Mouse (Mus musculus): Measurements from ENCODE around the gene Cul3. TPM values are rescaled to one million over a fixed set of nuclear protein-coding genes. Genes with fewer than 3 reads are reported as not detected.

Cul3 gene
- polyA plus RNA-seq, 1 experiment from 2014 or later, result 59.3 TPM

- peak; percentile 35 for DNase-seq
- H3K27me3 ChIP-seq (ENCODE audit: insufficient read depth, low read length), result no peaks in the 10 kb centered on the region
- H3K4me2 ChIP-seq, result no peak overlapping the region
- H3K4me3 ChIP-seq (ENCODE audit: low read depth, low read length), result no peak overlapping the region
- no peak for ATAC-seq (ENCODE audit: insufficient read depth)
- peak; percentile 38 for TF ChIP-seq CTCF (IDR thresholded peaks at IDR 0.05; ENCODE audit: low read depth)
- no peaks in the 10 kb centered on the region for H3K36me3 ChIP-seq (ENCODE audit: insufficient read depth)
- WGBS, result 60% methylated on average over 3 of the region's 3 CpGs
- H3K27ac ChIP-seq (ENCODE audit: low read depth), result no peak overlapping the region
- no peak overlapping the region for H3K9ac ChIP-seq
- H3K9me3 ChIP-seq (ENCODE audit: low read depth, low read length), result no peaks in the 10 kb centered on the region
- no peaks in the 10 kb centered on the region for H3K4me1 ChIP-seq (ENCODE audit: insufficient read depth)
Measured at GRCm38 (mm10) chr1:80244123-80244522, 96.2 kb downstream of the Cul3 start.

- H3K4me2 ChIP-seq, result no peak overlapping the region
- no peaks in the 10 kb centered on the region for H3K4me1 ChIP-seq (ENCODE audit: insufficient read depth)
- H3K27ac ChIP-seq (ENCODE audit: low read depth), result no peak overlapping the region
- H3K9me3 ChIP-seq (ENCODE audit: low read depth, low read length), result no peaks in the 10 kb centered on the region
- no peaks in the 10 kb centered on the region for H3K36me3 ChIP-seq (ENCODE audit: insufficient read depth)
- ATAC-seq (ENCODE audit: insufficient read depth) (no peak), DNase-seq (no peak)
- WGBS, result 88% methylated on average over 6 of the region's 6 CpGs
- TF ChIP-seq CTCF (IDR thresholded peaks at IDR 0.05; ENCODE audit: low read depth), result no peak
- no peaks in the 10 kb centered on the region for H3K27me3 ChIP-seq (ENCODE audit: insufficient read depth, low read length)
- H3K9ac ChIP-seq, result no peak overlapping the region
- no peak overlapping the region for H3K4me3 ChIP-seq (ENCODE audit: low read depth, low read length)
Measured at GRCm38 (mm10) chr1:80241579-80241978, 98.7 kb downstream of the Cul3 start.

GRCm38 (mm10) chr1:80240017-80240660 is 100.1 kb downstream of the Cul3 start:
- no peaks in the 10 kb centered on the region for H3K36me3 ChIP-seq (ENCODE audit: insufficient read depth)
- 41% methylated on average over 12 of the region's 12 CpGs for WGBS
- H3K9me3 ChIP-seq (ENCODE audit: low read depth, low read length), result no peaks in the 10 kb centered on the region
- DNase-seq (no peak), ATAC-seq (ENCODE audit: insufficient read depth) (no peak)
- no peak overlapping the region for H3K9ac ChIP-seq
- H3K27me3 ChIP-seq (ENCODE audit: insufficient read depth, low read length), result no peaks in the 10 kb centered on the region
- TF ChIP-seq CTCF (IDR thresholded peaks at IDR 0.05; ENCODE audit: low read depth), result no peak
- H3K4me1 ChIP-seq (ENCODE audit: insufficient read depth), result no peaks in the 10 kb centered on the region
- no peak overlapping the region for H3K4me3 ChIP-seq (ENCODE audit: low read depth, low read length)
- H3K4me2 ChIP-seq, result no peak overlapping the region
- no peak overlapping the region for H3K27ac ChIP-seq (ENCODE audit: low read depth)

GRCm38 (mm10) chr1:80239481-80239880 is 100.8 kb downstream of the Cul3 start:
- 68% methylated on average over 11 of the region's 11 CpGs for WGBS
- H3K9me3 ChIP-seq (ENCODE audit: low read depth, low read length), result no peaks in the 10 kb centered on the region
- H3K4me2 ChIP-seq, result no peak overlapping the region
- no peak for DNase-seq
- H3K9ac ChIP-seq, result no peak overlapping the region
- no peaks in the 10 kb centered on the region for H3K27me3 ChIP-seq (ENCODE audit: insufficient read depth, low read length)
- no peak overlapping the region for H3K4me3 ChIP-seq (ENCODE audit: low read depth, low read length)
- no peak for ATAC-seq (ENCODE audit: insufficient read depth)
- H3K36me3 ChIP-seq (ENCODE audit: insufficient read depth), result no peaks in the 10 kb centered on the region
- H3K4me1 ChIP-seq (ENCODE audit: insufficient read depth), result no peaks in the 10 kb centered on the region
- H3K27ac ChIP-seq (ENCODE audit: low read depth), result no peak overlapping the region
- TF ChIP-seq CTCF (IDR thresholded peaks at IDR 0.05; ENCODE audit: low read depth), result no peak

- Histone ChIP-seq H3K27ac (ENCODE audit: low read depth) (no peak overlapping the region), H3K4me1 (ENCODE audit: insufficient read depth) (no peaks in the 10 kb centered on the region), H3K9me3 (ENCODE audit: low read depth, low read length) (no peaks in the 10 kb centered on the region), H3K4me3 (ENCODE audit: low read depth, low read length) (no peak overlapping the region), H3K4me2 (no peak overlapping the region), H3K27me3 (ENCODE audit: insufficient read depth, low read length) (no peaks in the 10 kb centered on the region), H3K36me3 (ENCODE audit: insufficient read depth) (no peaks in the 10 kb centered on the region), H3K9ac (no peak overlapping the region)
- DNase-seq, result peak; percentile 22
- no peak for ATAC-seq (ENCODE audit: insufficient read depth)
- 62% methylated on average over 11 of the region's 11 CpGs for WGBS
- TF ChIP-seq CTCF (IDR thresholded peaks at IDR 0.05; ENCODE audit: low read depth), result no peak
Measured at GRCm38 (mm10) chr1:80236951-80237702, 103.2 kb downstream of the Cul3 start.

GRCm38 (mm10) chr1:80236126-80236525 is 104.2 kb downstream of the Cul3 start:
- no peak overlapping the region for H3K4me2 ChIP-seq
- no peak for DNase-seq
- no peak overlapping the region for H3K9ac ChIP-seq
- WGBS, result 17% methylated on average over 1 of the region's 1 CpGs
- H3K27ac ChIP-seq (ENCODE audit: low read depth), result no peak overlapping the region
- no peak for ATAC-seq (ENCODE audit: insufficient read depth)
- no peaks in the 10 kb centered on the region for H3K4me1 ChIP-seq (ENCODE audit: insufficient read depth)
- no peaks in the 10 kb centered on the region for H3K36me3 ChIP-seq (ENCODE audit: insufficient read depth)
- H3K9me3 ChIP-seq (ENCODE audit: low read depth, low read length), result no peaks in the 10 kb centered on the region
- no peaks in the 10 kb centered on the region for H3K27me3 ChIP-seq (ENCODE audit: insufficient read depth, low read length)
- H3K4me3 ChIP-seq (ENCODE audit: low read depth, low read length), result no peak overlapping the region
- no peak for TF ChIP-seq CTCF (IDR thresholded peaks at IDR 0.05; ENCODE audit: low read depth)

- Histone ChIP-seq H3K9ac (no peak overlapping the region), H3K27me3 (ENCODE audit: insufficient read depth, low read length) (no peaks in the 10 kb centered on the region), H3K4me3 (ENCODE audit: low read depth, low read length) (no peak overlapping the region), H3K4me2 (no peak overlapping the region), H3K4me1 (ENCODE audit: insufficient read depth) (no peaks in the 10 kb centered on the region), H3K36me3 (ENCODE audit: insufficient read depth) (no peaks in the 10 kb centered on the region), H3K9me3 (ENCODE audit: low read depth, low read length) (no peaks in the 10 kb centered on the region), H3K27ac (ENCODE audit: low read depth) (no peak overlapping the region)
- DNase-seq, result no peak
- WGBS, result 67% methylated on average over 1 of the region's 1 CpGs
- TF ChIP-seq CTCF (IDR thresholded peaks at IDR 0.05; ENCODE audit: low read depth), result peak; percentile 18; the same call in 1 of the 2 replicates
- ATAC-seq (ENCODE audit: insufficient read depth), result no peak
Measured at GRCm38 (mm10) chr1:80230612-80231011, 109.7 kb downstream of the Cul3 start.
